Mouse (Mus musculus): ENCODE data around the gene Tigd3.

The Tigd3 gene

DNA sequence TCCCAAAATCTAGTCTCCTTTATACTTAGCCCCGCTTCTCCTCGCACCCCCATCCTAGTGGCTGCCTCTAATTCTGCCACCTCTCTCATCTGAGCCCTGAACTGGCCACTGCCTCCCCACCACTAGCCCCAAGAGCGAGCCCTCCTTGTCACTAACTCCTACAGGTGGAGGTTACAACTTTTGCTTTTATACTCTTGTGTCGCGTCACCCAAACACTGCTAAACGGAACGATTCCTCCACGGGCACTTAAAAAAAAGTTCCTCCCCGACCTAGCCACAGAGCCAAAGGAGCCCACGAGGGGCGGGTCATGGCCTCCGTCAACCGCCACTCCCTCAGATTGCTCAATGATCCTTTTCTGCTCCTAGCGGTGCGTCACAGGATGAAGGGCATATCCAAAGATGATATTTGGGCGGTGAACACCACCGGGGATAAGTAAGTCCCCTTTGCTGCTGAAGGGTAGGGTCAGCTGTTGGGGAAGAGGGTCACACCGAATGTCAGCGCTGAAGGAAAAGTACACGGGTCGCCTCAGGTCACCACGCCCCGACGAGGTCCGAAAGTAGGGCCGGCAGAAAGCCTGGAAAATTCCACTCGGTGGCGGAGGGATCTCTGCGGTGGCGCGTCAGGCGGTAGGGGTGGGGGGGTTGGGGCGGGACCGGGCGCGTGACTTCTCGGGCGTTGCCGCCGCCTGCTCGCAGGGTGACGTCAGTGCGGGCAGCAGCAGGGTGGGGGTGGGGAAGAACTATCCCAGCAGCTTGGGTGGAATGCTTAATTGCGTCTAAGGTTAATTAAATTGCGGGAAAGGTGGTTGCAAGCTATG lies 48.4 kb downstream of the Tigd3 start:
- peak; percentile 92 for DNase-seq

DNA sequence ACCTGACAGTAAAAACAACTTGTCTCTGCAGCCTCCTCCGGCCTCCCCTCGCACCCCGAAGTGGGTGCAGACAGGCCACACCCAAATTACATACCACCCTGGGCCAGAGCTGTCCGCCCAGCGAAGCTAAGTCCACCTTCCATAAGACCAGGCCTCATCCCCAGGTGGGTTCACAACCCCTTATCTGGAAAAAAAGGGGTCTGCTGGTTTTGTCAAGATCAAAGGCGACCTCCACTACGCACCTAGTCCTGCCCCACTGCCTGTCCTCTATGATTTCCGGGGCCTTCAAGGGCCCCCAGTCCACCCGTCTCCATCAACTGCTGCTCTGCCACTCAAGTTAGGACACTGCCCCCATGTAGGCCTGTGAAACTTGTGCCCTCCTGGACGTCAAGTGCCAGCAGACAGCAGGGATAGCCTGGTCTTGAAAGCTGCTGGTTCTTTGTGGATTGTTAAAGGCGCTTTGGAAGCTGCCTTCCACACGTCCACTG lies 49.1 kb downstream of the Tigd3 start:
- no peak for DNase-seq

DNA sequence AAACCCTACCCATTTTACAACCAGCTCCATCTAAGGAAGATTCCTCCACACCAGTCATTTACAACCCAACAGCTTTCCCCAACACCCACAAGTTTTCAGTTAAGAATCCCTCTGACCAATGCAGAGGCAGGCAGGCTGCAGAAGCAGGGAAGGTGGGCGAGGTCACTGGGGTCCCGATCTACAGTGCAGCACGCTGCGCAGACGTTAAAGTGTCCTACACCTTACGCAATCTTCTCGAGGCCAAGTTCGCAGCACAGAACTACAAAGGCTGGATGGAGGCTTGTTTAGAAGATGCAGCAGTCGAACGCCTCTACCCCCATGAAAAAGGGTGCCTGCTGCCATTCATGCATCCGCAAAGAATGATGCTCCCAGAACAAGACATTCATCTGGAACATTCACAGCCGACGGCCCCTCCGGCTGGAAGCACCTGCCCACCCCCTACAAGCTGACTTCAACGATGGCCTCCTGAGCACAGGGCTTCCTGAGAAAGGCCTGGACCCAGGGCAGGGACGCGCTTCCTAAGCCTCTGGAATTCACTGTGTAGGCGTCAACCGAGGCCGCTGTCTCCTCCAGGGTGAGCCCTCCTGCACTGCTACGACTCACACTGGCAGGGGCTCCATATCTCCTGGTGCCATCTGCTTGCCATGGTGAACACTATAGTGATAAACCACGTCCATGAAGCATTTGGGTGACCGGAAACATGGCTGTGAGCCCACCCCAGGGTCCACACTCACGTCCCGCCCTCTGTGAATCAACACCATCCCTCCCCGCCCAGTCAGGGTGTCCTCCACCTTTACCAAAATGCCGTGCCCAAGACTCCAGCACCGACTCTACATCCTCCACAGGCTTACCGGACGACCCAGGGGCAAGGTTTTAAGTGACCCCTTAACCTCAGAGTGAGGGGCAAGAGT lies 49.9 kb downstream of the Tigd3 start:
- peak; percentile 63 for DNase-seq

DNA sequence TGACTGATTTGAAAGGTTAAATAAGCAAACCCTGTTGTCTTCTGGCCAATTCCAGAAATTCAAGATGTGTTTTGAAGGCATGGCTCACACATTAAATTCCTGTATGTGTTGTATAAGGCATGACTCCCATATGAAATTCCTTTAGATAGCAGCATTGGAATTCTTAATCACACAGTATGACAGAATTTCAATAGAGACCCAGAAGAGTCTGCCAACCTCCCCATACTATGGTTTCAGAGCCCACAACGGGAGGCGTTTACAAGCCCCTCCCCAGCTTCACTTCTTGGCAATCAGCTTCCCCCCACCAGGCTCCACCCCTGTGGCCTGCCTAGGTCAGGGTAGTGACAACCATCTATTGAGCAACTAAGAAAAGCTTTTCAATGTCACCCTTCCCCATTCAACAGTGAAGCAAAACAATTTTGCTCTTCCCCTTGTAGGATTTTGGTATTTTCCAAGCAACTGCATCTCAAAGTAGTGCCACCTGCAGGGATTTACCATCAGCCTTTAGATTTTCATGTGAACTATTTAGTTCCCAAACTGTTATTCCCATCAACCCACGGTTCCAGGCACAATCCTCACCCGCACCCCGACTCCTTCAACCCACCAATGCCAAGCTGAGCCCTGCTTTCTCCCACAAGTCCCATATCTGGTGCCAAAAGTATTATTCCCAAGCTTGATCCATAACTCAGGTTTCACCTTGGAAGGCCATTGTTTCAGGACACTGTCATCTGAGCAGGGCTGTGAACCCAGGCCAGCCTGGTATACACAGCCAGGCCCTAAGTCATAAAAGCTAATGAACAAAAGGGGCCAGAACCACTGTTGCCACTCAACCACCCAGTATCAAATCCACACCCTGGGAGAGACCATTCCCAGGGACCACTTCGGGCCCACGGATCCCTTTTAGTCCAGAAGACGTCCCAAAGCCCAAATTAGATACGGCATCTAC lies 50.9 kb downstream of the Tigd3 start:
- DNase-seq = no peak

DNA sequence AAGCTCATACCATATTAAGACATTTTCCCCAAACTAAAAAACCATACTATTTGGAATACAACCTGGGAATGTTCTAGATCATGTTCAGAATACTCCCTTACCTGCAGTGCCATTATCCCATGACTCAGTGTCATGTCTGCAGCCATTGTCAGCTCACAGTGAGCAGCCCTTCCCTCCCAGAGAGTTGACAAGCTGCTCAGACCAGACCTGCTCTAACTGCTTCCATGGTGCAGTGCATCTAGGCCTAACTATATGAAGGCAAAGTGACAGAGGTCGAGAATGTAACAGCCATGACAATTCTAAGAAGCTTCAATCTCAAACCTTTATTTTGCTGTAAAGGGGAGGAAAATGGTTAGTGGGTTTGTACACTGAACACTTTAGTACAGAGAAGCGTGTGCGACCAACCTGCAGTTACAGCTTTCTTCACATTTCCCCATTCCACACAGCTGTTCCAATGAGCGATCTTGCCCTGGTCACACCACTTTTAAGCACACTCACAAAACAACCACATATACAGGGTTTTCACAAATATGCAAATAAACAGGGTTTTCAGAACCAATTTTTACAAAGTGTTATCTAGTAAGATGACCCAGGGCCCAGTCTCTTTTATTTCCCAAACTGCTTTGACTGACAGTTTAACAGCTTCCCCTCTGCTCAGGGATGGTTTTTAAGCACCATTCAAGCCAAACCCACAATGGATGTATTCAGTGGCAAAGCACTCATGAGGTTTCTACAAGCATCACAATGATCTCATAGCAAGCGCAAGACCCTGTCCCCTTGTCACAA lies 51.8 kb downstream of the Tigd3 start:
- DNase-seq = no peak

DNA sequence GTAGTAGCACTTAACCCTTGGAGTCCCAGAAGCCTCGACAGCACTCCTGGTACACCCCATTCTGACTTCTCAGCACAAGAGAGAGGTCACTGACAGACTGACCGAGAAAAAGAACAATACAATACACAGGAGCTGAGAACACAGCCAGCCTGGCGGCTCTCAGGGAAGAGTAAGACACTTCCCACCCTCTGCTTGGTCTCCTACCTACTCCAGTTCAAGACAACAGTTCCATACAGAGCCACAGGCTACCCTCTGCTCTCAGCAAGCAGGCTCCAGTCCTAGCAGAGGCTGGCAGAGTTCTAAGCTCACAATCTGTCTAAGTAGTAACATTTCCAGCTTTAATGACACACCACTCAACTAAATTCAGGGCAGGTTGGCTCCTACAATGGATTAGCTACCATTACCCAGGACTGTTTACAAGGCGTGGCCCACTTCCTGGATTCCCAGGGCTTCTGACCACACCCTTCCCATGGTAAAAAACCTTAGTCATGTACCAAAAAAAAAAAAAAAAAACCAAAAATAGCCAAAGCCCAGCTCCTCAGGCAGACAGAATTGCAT lies 52.5 kb downstream of the Tigd3 start:
- no peak for DNase-seq

All from cerebellum, adult 11-12 months (tissue).